Mouse (Mus musculus) lung, postnatal 25 days (tissue): ENCODE data around the gene Ddost.
A peak's percentile ranks its signal among the peaks of the same experiment; 100 is the strongest.
"Not testable (repeated sequence)": the region's sequence is repeated elsewhere in the genome, so short reads cannot be mapped to it uniquely, and the experiment has no call there.

ENCODE experiments used
- DNase-seq: peaks from one replicate; pipeline ENCODE4 v3.0.0; 2022; ENCODE audit warnings: low spot score

Ddost gene

GRCm38 (mm10) chr4:138311595-138311994 is 7.1 kb downstream of the Ddost start:
- peak; percentile 48 for DNase-seq

- no peak for DNase-seq
Measured at GRCm38 (mm10) chr4:138312105-138312504, 7.6 kb downstream of the Ddost start.

- no peak for DNase-seq
Measured at GRCm38 (mm10) chr4:138313021-138313420, 8.5 kb downstream of the Ddost start.

- DNase-seq: no peak
Measured at GRCm38 (mm10) chr4:138313795-138314194, 9.3 kb downstream of the Ddost start.

GRCm38 (mm10) chr4:138315781-138316180 is 11.3 kb downstream of the Ddost start:
- no peak for DNase-seq

GRCm38 (mm10) chr4:138316369-138316768 is 11.8 kb downstream of the Ddost start:
- DNase-seq: no peak

- peak; percentile 40 for DNase-seq
Measured at GRCm38 (mm10) chr4:138318509-138319266, 14.2 kb downstream of the Ddost start.

- peak; percentile 86 for DNase-seq
Measured at GRCm38 (mm10) chr4:138319508-138319907, 15.0 kb downstream of the Ddost start.

- no peak for DNase-seq
Measured at GRCm38 (mm10) chr4:138320711-138321110, 16.2 kb downstream of the Ddost start.

GRCm38 (mm10) chr4:138321488-138321887 is 17.0 kb downstream of the Ddost start:
- DNase-seq: no peak

- no peak for DNase-seq
Measured at GRCm38 (mm10) chr4:138322692-138323091, 18.2 kb downstream of the Ddost start.

GRCm38 (mm10) chr4:138323753-138324152 is 19.2 kb downstream of the Ddost start:
- DNase-seq: no peak

GRCm38 (mm10) chr4:138324451-138324850 is 19.9 kb downstream of the Ddost start:
- DNase-seq: no peak

- DNase-seq: peak; percentile 98
Measured at GRCm38 (mm10) chr4:138325466-138326076, 21.0 kb downstream of the Ddost start.

GRCm38 (mm10) chr4:138326077-138326695 is 21.7 kb downstream of the Ddost start, which contains the start of gene Pink1:
Gene Pink1 (minus strand): TSS chr4:138326307.
- DNase-seq: peak; percentile 91

GRCm38 (mm10) chr4:138327155-138327554 is 22.6 kb downstream of the Ddost start:
- DNase-seq: not testable (repeated sequence)

GRCm38 (mm10) chr4:138327891-138328470 is 23.5 kb downstream of the Ddost start:
- no peak for DNase-seq

- no peak for DNase-seq
Measured at GRCm38 (mm10) chr4:138330264-138330671, 25.7 kb downstream of the Ddost start.

GRCm38 (mm10) chr4:138331647-138332046 is 27.1 kb downstream of the Ddost start:
- no peak for DNase-seq

GRCm38 (mm10) chr4:138333135-138333534 is 28.6 kb downstream of the Ddost start:
- DNase-seq: no peak

- DNase-seq: no peak
Measured at GRCm38 (mm10) chr4:138335036-138335435, 30.5 kb downstream of the Ddost start.

GRCm38 (mm10) chr4:138335648-138336047 is 31.1 kb downstream of the Ddost start:
- no peak for DNase-seq

- DNase-seq: no peak
Measured at GRCm38 (mm10) chr4:138336876-138337275, 32.3 kb downstream of the Ddost start.
